Mouse (Mus musculus) C2C12 (cell line): ENCODE data around the gene Ost4.
"Not testable (repeated sequence)": the region's sequence is repeated elsewhere in the genome, so short reads cannot be mapped to it uniquely, and the experiment has no call there.

Experiments used
- CTCF ChIP-seq: IDR thresholded peaks from one replicate; pipeline ENCODE4 v1.5.1; 2011; ENCODE audit not compliant: control insufficient read depth, insufficient read depth, insufficient read length
- MAX ChIP-seq: IDR thresholded peaks from one replicate; pipeline ENCODE4 v1.6.1; 2011; ENCODE audit warnings: mild to moderate bottlenecking, control low read depth

- TF ChIP-seq CTCF, MAX: not testable (repeated sequence)
Measured at GRCm38 (mm10) chr5:30881839-30882238, 25.7 kb downstream of the Ost4 start.
